Mouse (Mus musculus) neural tube, embryonic 10.5 days (tissue): ENCODE measurements around the gene Psmb3.

ENCODE experiments used
- DNase-seq: peaks from one replicate; pipeline ENCODE4 v3.0.0-alpha.2; 2017; ENCODE audit warnings: low spot score; ENCODE audit errors: extremely low spot score

Psmb3 gene

DNA sequence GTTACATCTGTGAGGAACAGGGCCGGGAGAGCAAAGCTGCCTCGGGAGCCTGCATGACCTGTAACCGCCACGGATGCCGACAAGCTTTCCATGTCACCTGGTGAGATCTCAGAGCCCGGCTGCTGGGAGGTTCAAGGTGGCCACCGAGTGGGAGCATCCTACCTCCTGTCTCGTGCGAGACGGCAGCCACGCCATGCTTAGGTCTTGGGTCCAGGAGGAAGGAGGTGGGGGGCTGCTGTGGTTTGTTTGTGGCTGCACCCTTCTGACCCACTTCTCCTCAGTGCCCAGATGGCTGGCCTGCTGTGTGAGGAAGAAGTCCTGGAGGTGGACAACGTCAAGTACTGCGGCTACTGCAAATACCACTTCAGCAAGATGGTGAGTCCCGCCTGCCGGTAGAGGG is 36.4 kb upstream of the Psmb3 start:
- no peak for DNase-seq

DNA sequence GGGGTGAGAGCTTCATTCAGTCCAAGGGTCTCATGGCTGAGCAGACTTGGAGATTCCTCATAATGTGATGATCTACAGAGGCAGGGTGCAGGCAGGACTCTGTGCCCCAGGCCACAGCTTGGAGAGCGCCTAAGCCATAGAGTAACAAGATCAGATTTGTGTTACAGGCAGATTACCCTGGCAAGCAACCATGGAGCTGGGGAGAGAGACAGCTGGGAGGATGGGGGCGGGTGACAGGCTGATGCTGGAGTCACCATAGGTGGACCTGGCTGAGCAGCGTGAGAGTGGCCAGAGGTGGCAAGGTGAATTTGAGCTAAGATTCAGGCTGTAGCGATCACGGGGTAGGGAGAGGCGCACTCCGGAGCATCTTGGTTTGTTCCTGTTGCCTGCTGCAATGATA is 35.0 kb upstream of the Psmb3 start:
- DNase-seq: no peak

DNA sequence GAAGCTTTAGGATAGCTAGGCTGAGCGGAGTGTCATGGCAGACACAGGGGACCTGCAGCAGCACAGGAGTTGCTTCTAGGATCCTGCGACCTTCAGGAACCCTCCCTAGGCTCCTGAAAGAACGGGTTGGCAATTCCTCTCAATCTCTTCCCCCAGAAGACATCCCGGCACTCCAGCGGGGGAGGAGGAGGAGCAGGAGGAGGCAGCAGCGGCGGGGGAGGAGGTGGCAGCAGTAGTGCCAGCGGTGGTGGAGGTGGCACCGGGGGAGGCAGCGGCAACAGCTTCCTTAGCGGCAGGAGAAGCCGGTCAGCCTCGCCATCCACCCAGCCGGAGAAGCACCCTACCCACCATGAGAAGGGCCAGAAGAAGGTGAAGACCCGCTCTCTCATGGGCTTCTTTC is 33.9 kb upstream of the Psmb3 start:
- DNase-seq: no peak

DNA sequence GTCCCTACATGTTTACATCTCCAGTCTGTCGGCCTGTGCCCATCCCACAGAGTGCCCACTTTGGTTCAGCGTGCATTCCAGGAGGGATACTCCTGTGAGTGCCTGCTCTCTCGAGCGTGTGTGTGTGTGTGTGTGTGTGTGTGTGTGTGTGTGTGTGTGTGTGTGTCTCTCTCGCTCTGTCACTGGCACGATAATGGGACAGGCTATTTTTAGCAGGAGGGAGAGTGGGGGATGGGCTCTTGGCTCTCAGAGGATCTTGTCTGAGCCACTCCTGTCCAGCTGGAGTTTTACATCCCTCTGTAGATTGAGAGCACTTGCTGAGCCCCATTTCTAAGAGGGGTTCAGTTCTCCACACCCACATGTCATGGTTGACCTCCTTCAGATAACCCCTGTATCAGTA is 33.4 kb upstream of the Psmb3 start:
- DNase-seq: no peak

DNA sequence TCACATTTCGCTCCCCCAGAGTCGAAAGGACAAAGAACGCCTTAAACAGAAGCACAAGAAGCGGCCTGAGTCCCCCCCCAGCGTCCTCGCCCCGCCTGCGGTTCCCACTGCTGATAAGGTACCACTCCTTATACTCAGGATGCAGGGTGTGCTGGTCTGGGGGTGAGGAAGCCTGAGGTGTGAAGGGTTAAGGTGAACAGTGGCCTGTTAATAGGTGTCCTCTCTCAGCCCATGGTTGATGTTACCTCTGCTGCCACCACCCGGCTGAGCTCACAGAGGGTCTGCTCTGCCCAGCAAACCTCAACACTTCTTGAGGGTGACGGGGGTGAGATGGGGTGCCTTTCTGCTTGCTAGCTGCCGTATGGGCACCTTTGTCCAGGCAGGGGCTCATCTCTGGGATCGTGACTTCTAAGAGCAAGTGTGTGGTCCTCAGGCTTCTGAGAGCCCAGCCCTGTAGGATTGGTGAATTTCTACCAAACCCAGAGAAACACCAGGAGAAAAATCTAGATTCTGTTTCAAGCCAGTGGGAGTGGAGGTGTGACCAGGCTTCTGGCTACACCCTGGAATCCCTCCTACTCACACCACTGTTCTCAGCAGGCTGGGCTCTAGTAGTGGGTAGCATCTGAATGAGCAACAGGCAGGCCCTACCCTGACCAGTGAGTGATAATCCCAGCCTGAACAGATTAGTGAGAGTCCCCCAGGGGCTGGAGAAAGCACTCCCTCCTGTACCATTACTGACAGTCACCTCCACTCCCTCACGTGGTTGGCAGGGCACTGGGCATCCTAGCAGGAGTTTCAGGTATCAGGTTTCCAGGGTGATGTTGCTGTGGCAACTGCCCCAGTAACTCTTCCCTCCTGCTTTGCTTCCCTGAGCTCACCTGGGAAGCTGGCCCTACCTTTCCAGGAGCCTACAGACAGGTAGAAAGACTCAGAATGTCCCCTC is 32.7 kb upstream of the Psmb3 start:
- DNase-seq: no peak

DNA sequence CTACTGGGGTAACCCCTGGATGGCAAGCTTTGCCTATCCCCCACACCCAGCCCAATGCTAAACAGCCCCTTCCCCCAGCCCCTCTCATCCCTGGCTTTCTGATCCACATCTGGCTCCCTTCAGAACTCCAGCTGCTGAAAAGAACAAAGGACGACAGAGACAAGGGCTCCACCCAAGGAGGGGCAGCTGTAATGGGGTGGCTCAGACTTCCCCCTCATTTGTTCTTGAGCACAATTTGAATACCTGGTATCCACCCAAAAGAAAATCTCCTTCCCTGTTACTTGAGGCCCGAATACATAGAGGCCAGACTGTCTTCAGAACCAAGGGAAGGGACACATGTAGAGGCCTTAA is 32.0 kb upstream of the Psmb3 start:
- DNase-seq: no peak

DNA sequence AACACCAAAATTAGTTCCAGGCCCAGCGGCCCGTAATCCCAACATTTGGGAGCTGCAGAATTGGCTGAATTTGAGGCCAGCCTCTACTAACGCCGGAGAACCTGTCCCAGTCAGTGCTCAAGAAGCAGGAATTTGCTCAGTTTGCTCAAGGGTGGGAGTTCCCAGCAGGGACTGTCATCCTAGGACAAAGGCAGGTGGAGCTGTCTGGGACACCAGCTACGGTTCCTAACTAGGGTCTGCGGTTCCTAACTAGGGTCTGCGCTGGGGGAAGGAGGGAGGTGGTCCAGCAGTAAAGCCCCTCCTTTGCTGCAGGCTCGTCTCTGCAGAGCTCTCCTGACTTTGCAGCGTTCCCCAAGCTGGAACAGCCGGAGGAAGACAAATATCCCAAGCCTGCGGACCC is 30.1 kb upstream of the Psmb3 start:
- no peak for DNase-seq

DNA sequence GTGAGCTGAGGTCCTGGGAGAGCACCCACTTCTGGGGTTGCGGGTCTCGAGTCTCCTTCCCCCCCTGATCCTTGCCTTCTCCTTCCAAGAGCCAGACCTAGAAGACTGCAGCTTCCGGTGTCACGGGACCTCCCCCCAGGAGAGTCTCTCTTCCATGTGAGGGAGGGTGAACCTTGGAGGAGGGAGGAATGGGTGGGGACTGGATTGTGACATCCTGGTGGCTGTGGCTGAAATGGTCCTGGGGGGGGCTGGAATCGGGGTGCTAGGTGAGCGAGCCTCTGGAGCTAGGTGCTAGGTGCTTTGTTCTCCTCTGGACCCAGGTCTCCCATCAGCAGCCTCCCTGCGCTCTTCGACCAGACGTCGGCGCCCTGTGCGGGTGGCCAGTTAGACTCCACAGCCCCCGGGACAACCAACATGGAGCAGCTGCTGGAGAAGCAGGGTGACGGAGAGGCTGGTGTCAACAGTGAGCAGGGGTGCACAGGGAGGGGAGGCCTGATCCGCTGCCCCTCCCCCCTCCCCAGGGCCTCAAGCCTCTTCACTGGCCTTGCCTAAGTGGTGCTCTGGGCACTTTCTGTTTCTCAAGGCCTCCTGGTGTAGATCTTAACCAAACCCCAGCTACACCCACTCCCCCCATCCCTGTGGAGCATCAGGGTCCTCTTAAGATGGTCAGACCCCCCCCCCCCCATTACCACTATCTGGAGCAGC is 27.0 kb upstream of the Psmb3 start:
- DNase-seq: no peak

DNA sequence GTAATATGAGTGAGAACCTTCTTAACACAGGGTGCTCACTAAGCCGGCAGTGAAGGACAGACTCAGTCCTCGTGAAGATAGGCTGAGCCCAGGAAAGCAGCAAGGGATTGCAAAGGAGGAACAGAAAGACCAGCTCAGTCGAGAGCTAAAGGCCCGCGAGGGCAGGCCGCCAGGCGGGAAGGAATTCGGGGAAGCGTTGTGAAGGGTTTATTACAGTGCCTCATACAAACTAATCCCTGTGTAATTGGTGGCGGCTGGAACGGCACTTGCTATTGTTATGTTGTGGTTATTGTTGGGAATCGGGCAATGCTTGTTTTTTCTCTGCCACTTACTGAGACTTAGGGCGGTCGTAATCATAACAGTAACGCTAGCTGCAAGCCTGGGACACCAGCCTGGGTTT is 25.8 kb upstream of the Psmb3 start:
- DNase-seq: no peak

DNA sequence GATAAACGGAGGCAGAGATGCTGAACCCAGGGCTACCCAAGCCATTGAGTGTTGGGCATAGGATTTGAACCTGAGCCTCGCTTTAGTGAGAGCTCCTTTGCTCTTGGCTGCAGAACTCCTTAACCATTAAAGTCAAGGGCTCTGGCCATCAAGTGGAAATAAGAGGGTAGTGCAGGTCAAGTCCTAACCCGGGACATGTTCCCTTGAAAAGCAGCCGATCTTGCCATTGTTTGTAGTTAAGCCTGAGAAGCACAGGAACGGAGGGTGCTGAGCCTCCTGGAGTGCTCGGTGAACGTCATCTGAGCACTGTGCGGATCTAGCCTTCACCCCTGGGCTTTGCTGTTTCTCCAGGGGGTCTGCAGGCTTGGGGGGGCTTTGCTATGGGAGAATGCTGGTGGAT is 25.4 kb upstream of the Psmb3 start:
- DNase-seq: no peak

DNA sequence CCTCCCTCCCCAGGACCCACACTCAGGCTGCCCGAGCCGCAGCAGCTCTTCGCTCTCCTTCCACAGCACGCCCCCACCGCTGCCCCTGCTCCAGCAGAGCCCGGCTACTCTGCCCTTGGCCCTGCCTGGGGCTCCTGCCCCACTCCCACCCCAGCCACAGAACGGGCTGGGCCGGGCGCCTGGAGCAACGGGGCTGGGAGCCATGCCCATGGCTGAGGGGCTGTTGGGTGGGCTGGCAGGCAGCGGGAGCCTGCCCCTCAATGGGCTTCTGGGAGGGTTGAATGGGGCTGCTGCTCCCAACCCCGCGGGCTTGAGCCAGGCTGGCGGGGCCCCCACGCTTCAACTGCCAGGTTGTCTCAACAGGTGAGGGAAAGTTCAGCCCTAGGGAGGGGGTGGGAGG is 24.9 kb upstream of the Psmb3 start:
- DNase-seq: no peak

DNA sequence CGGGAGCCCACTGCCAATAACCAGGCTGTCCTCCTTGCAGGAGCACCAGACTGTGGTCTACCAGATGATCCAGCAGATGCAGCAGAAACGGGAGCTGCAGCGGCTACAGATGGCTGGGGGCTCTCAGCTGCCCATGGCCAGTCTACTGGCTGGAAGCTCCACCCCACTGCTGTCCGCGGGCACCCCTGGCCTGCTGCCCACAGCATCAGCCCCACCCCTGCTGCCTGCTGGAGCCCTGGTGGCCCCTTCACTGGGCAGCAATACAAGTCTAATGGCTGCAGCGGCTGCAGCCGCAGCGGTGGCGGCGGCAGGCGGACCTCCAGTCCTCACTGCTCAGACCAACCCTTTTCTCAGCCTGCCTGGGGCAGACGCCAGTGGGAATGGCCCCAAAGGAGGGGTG is 22.8 kb upstream of the Psmb3 start:
- no peak for DNase-seq

DNA sequence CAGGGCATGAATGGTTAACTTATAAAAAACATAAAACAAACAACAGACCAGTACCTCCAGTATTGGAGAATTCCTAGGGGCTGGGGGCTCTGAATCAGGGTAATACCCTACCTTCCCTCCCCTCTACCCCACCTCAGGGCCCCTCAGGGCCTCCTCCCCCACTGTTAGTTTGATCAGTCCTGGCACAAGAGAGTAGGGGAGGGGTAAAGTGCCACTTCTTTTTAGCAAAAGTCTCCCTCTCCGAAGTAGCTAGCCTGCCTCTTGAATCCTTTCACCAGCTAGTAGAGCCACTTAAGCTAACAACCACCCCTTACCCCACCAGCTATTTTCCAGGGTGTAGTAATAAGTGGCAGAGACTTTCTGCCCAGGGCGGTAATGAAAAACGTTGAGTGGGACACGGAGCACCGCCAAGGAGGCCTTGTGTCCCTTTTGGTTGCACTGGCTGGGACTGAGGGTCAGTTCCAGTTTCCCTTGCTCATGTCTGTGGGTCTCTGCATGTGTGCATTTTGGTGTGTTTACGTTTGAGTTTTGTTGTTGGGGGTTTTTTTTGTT is 20.6 kb upstream of the Psmb3 start:
- DNase-seq: no peak

DNA sequence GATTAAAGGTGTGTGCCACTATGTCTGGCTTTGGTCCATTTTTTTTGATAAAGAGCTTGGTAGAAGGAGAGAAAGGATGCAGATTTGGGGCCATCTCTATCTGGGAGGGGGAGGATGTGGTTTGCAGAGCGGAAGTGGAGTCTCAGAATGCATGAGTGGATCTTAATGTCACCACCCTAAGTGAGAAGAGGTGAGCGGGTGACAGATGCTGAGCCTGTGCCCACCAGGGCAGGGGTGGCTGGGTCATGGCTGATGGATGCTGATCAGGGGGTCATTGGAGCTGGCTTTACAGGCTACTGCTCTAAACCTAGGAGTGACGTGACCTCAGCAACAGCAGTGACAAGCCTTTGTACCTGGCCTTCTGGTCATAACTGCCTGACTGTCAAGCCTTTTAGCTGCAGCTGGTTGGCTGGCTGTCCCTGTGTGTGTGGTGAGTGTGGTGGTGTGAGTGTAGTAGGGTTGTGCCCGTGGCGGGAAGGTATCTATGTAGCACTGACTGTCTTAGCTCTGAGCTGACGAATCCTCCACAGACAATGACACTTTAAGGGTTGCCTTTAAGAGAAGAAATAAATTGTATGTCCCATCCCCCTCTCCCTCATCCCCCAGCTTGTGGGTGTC is 19.0 kb upstream of the Psmb3 start:
- no peak for DNase-seq

DNA sequence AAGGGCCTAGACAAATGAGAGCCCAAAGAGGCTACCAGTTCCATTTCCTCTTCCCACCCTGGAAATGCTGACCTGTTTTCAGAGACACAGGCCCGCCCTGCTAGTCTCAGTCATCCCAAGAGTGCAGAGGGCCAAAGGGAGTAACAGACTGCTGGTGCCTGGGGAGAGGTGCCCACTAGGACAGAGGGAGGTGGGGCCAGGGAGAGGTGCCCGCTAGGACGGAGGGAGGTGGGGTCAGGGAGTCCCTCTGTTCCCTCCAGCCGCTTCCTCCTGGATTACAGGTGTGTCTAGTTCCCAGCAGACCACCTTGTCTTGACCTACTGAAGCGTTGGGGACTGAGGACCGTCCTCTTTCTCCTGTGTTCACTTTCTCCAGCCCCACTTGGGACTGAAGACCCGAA is 18.4 kb upstream of the Psmb3 start:
- no peak for DNase-seq

DNA sequence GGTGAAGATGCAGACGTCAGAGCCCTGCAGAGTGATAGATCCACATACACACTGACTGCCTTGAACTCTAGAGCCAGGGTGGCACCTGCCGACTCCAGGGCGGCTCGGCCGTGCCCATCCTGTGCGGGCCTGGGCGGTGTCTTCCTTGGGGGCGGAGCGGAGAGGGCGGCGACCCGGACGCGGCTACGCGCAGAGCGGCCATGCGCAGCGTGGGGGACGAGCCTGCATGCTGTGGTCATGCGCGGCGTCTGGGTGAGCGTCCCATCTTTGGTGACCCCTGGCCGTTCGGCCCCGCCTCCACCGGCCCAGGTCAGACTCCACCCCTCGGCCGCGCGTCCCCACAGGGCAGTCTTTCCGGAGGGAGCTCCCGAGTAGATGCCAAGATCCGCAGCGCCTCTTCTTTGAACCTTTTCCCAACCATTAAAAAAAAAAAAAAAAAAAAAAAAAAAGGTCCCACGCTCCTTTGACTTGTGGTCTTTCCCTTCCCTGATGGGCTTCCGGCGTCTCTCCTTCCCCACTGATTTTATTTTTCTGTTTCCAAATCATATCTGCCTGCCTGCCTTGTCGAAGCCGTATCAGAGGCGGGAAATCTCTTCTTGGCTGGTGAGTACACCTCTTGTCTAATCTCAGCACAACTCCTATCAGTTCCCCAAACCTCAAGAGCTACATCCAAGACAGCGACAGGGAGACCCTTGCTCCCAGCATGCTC is 17.4 kb upstream of the Psmb3 start, which contains the start of gene Cisd3:
Cisd3 (plus strand) TSS at position 214 of the 709 bp plus-strand sequence.
- peak; percentile 85 for DNase-seq

DNA sequence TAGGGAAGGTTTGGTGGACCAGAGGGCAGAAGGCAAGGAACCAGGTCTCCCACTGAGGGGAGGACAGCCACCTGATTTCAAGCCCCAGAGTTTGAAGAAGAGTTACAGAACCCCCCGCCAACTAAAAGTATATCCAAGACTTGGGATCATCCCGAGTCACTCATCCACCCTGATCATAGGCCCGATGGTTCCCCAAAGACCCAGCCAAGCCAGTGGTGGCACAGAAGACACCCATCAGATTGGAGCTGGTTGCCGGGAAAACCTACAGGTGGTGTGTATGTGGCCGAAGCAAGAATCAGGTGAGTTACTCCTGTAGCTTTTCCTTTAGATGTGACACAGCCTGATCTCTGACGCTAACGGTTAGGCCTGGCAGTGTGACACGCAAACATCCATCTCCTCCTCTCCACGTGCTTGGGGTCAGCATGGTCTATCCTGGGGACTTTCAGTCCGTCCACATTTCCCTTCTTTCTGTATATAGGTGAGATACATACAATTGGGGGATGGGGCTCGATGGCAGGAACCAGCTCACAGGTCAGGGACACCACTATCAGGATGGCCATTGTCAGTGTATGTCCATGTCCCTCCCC is 16.8 kb upstream of the Psmb3 start:
- DNase-seq: no peak

DNA sequence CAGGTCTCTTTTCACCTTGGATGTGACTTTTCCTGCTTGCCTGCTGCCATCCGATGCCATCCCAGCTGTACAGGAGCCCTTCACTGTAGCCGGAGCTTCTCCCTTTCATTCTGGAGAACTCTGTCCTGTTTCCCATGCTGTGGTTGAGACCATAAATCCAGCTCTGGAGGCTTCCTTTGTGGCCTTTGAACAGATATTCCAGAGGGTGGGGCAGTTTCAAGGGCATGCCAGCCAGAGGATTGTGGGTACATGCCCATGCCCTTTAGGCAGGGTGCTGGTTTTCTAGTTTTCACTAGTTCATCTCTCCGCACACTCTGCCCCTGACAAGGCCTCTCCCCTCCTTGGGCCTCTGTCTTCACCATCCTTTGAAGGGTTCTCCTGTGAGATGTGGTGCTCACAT is 16.1 kb upstream of the Psmb3 start:
- DNase-seq: no peak

DNA sequence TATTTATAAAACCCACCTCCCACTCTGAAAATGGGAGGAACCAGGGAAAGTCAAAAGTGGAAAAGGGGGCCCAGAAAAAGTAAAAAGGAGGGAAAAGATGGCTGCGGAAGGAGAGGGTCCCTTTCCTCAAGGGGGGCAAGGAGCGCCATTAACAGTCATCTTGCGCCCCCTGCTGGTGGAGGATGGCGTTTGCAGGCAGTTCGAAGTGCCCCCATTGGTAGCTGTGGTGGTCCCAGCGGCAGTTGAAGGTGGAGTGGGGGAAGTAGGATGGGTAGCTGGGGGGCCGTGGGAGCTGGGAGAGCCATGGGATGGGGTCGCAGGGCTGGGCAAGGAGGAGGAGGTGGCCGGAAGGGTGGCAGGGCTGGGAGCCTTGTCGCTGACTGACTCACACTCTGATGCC is 13.3 kb upstream of the Psmb3 start:
- peak; percentile 79 for DNase-seq

DNA sequence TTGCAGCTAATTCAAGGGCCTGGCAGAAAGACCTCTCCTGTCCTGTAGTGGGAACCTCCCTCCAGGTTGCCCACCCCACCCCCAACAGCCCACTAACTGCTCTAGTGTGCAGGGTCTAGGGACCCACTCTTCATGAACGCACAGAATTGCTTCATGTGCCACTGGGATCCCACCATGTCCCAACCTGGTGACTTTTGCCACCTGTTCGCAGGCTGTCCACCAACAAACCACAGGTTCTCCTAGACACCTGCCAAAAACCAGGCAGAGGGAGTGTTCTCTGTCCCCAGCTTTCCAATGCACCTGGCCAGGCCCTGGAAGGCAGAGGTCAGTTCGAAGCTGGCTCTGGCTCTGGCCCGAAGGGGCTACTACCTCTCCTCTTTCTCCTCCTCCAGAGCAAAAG is 8.8 kb upstream of the Psmb3 start:
- no peak for DNase-seq
